Mouse (Mus musculus) embryonic facial prominence, embryonic 14.5 days (tissue): Measurements from ENCODE around the gene Gm20489. TPM values are rescaled to one million over a fixed set of nuclear protein-coding genes. Genes with fewer than 3 reads are reported as not detected.

Experiments used
- ATAC-seq: fragments of 200-750 bp; cut with Nextera tagmentation; 2 replicates; pipeline ENCODE4 v1.8.0; 2017; ENCODE audit warnings: low read depth, moderate number of reproducible peaks, moderate TSS enrichment
- DNase-seq: peaks from one replicate; pipeline ENCODE4 v3.0.0-alpha.2; 2015; ENCODE audit warnings: low spot score
- H3K27ac ChIP-seq: fragments of 300-500 bp; sonication (generic); replicated peaks from 2 replicates; pipeline ENCODE4 v1.5.1; 2014; ENCODE audit warnings: low read depth, mild to moderate bottlenecking, low read length, moderate library complexity
- H3K27me3 ChIP-seq: fragments of 300-500 bp; sonication (generic); replicated peaks from 2 replicates; pipeline ENCODE4 v1.6.1; 2014; ENCODE audit warnings: low read length; ENCODE audit not compliant: control insufficient read depth, insufficient read depth
- H3K36me3 ChIP-seq: fragments of 300-500 bp; sonication (generic); 2 replicates; pipeline ENCODE4 v1.6.1; 2014; ENCODE audit warnings: low read length, mixed read lengths; ENCODE audit not compliant: control insufficient read depth, insufficient read depth
- H3K4me1 ChIP-seq: fragments of 300-500 bp; sonication (generic); 2 replicates; pipeline ENCODE4 v1.6.1; 2014; ENCODE audit warnings: antibody characterized with exemption, low read length; ENCODE audit not compliant: control insufficient read depth, insufficient read depth
- H3K4me2 ChIP-seq: fragments of 300-500 bp; sonication (generic); 2 replicates; pipeline ENCODE4 v1.6.1; 2014; ENCODE audit warnings: low read depth, mild to moderate bottlenecking, low read length, moderate library complexity, mixed read lengths
- H3K4me3 ChIP-seq: fragments of 300-500 bp; sonication (generic); 2 replicates; pipeline ENCODE4 v1.5.1; 2014; ENCODE audit warnings: low read depth, mild to moderate bottlenecking, low read length
- H3K9ac ChIP-seq: fragments of 300-500 bp; sonication (generic); 2 replicates; pipeline ENCODE4 v1.6.1; 2014; ENCODE audit warnings: low read depth, mild to moderate bottlenecking, low read length, moderate library complexity, mixed read lengths
- H3K9me3 ChIP-seq: fragments of 300-500 bp; sonication (generic); 2 replicates; pipeline ENCODE4 v1.6.1; 2016; ENCODE audit warnings: low read length; ENCODE audit not compliant: control insufficient read depth
- WGBS: fragments of 180-500 bp; shearing (Covaris S2); extraction: QIAGEN DNeasy Blood & Tissue Kit; methylation state at CpG from one replicate; pipeline ENCODE4 v1.1.7; 2014; 5-methylcytosine and 5-hydroxymethylcytosine counted together
- polyA plus RNA-seq: library from polyadenylated mRNA; unstranded; fragments of >200 nt; fragmentation: Nextera tagmentation; extraction: Ambion mirVana; gene quantifications from 2 replicates; pipeline ENCODE4 v1.2.1, GENCODE M21; 2014

The Gm20489 gene
- polyA plus RNA-seq, 1 experiment from 2014 or later, result not detected

DNA sequence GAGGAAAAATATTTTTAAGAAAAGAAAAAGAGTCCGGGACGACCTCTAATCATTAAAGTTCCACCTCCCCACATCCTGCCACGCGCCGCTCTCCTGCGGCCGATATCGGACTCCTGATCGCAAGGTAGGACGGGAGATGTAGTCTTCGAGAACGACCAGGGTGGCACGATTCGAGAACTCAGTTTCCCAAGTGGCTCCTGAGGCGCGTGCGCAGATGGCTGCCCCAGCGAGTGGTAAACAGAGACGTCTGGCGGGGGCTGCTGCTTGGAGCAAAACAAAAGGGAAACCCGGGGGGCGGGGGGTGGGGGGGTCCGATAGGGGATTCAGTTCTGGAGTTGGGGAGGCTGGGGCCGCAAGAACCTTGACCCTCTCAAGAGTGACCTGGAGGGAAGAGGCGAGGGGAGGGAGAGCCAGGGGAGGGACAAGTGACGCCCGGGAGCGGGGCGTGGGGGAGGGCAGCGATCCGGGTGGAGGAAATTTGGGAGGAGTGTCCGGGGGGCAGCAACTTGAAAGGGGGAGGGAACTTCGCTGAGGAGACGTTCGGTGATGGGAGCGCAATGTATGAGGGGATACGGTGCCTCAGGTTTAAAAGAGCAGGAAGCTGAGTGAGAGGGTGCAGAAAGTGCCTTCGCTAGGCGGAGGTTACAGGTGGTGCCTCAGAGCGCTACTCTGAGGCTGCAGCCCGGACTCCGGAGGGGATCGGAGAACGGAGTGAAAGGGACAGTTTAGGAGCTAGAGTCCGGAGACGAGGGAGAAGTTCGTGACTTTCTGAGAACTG, 14.7 kb downstream of the Gm20489 start, which contains the start of gene Foxo4:
Gene Foxo4 (plus strand): TSS at position 577 of the 778 bp plus-strand sequence.
- Histone ChIP-seq H3K4me2 (peak within 1 kb of the TSS; percentile 62), H3K36me3 (0 out of 2 replicates have a peak, but pooled peaks cover 7% of the 10 kb centered on the region), H3K27ac (peak within 1 kb of the TSS; percentile 68), H3K4me3 (peak within 1 kb of the TSS; percentile 53), H3K9ac (peak within 1 kb of the TSS; percentile 69), H3K4me1 (no peaks in the 10 kb centered on the region), H3K9me3 (no peaks in the 10 kb centered on the region), H3K27me3 (no peaks in the 10 kb centered on the region)
- 28% methylated on average over 45 of the region's 47 CpGs for WGBS
- ATAC-seq, result peak; percentile 94
- DNase-seq, result peak; percentile 98

GRCm38 (mm10) chrX:101245011-101245410, 23.8 kb downstream of the Gm20489 start:
- no peak overlapping the region for H3K9ac ChIP-seq
- 20% methylated on average over 1 of the region's 1 CpGs for WGBS
- no peak overlapping the region for H3K4me3 ChIP-seq
- no peaks in the 10 kb centered on the region for H3K4me1 ChIP-seq
- no peak overlapping the region for H3K4me2 ChIP-seq
- ATAC-seq (no peak), DNase-seq (no peak)
- no peaks in the 10 kb centered on the region for H3K9me3 ChIP-seq
- H3K27me3 ChIP-seq, result no peaks in the 10 kb centered on the region; the same call in 1 of the 2 replicates
- no peaks in the 10 kb centered on the region for H3K36me3 ChIP-seq
- no peak overlapping the region for H3K27ac ChIP-seq

- H3K27me3 ChIP-seq, result 0 out of 2 replicates have a peak, but pooled peaks cover under 1% of the 10 kb centered on the region
- H3K4me3 ChIP-seq, result peak overlapping the region; percentile 58
- ATAC-seq (no peak), DNase-seq (no peak)
- peak overlapping the region; percentile 44 for H3K27ac ChIP-seq
- no peaks in the 10 kb centered on the region for H3K4me1 ChIP-seq
- no peaks in the 10 kb centered on the region for H3K9me3 ChIP-seq
- 32% methylated on average over 7 of the region's 7 CpGs for WGBS
- H3K36me3 ChIP-seq, result no peaks in the 10 kb centered on the region
- H3K9ac ChIP-seq, result peak overlapping the region; percentile 48
- peak overlapping the region; percentile 53 for H3K4me2 ChIP-seq
Observed at GRCm38 (mm10) chrX:101222796-101223162, 46.0 kb downstream of the Gm20489 start.

GRCm38 (mm10) chrX:101221834-101222795, 46.7 kb downstream of the Gm20489 start, which contains the start of gene Snx12:
Gene Snx12 (minus strand): TSS chrX:101222563.
- Histone ChIP-seq H3K4me1 (no peaks in the 10 kb centered on the region), H3K9ac (peak within 1 kb of the TSS; percentile 71), H3K4me3 (peak within 1 kb of the TSS; percentile 58), H3K27ac (peak within 1 kb of the TSS; percentile 44), H3K4me2 (peak within 1 kb of the TSS; percentile 54), H3K27me3 (no peaks in the 10 kb centered on the region), H3K36me3 (no peaks in the 10 kb centered on the region), H3K9me3 (no peaks in the 10 kb centered on the region)
- DNase-seq (peak; percentile 96), ATAC-seq (peak; percentile 97)
- 17% methylated on average over 37 of the region's 55 CpGs for WGBS

Other genes with a start within 250 kb of the Gm20489 start
- gene Tex11, start 209.4 kb downstream of the Gm20489 start, polyA plus RNA-seq, result 0.08 and 0.38 TPM in 2 replicates
- gene Slc7a3, start 183.0 kb downstream of the Gm20489 start, polyA plus RNA-seq, result 1.5 and 1.7 TPM in 2 replicates
- 42.1 and 46.8 TPM in 2 replicates for gene Snx12, start 46.5 kb downstream of the Gm20489 start, polyA plus RNA-seq
- gene Foxo4, start 14.5 kb downstream of the Gm20489 start, polyA plus RNA-seq, result 4.6 and 4.9 TPM in 2 replicates
- gene Gm614, start 5.0 kb downstream of the Gm20489 start, polyA plus RNA-seq, result not detected in 2 replicates
- 12.6 and 14.5 TPM in 2 replicates for gene Il2rg, start 768 bp downstream of the Gm20489 start, polyA plus RNA-seq
- 38.0 and 42.5 TPM in 2 replicates for gene Med12, start 5.0 kb upstream of the Gm20489 start, polyA plus RNA-seq
- 13.9 and 18.8 TPM in 2 replicates for gene Nlgn3, start 30.1 kb upstream of the Gm20489 start, polyA plus RNA-seq
- 0.48 and 0.51 TPM in 2 replicates for gene Gjb1, start 107.4 kb upstream of the Gm20489 start, polyA plus RNA-seq
- gene Zmym3, start 151.8 kb upstream of the Gm20489 start, polyA plus RNA-seq, result 27.1 and 30.1 TPM in 2 replicates
- gene Nono, start 160.3 kb upstream of the Gm20489 start, polyA plus RNA-seq, result 328 and 365 TPM in 2 replicates
- gene Itgb1bp2, start 180.1 kb upstream of the Gm20489 start, polyA plus RNA-seq, result 110 and 157 TPM in 2 replicates